Comparison of ENCODE assay signal across 16 mouse cellular contexts in genomic region chr4:83926195-83926731, GRCm38 (mm10).
DNase-seq lines count a peak whose midpoint lies in the region; ATAC-seq lines count a peak whose summit lies in the region.
"Had no signal": no experiment of that assay in that cellular context is flagged by ENCODE, and none has a peak within 500 bp of the region (broad histone marks: within the 10 kb centered on the region; RNA-seq: fewer than 3 reads in every experiment).

No protein-coding gene starts in this region.

- WGBS in hindbrain, embryonic 10.5 days: 27% methylated on average over 11 of the region's 11 CpGs
- 23% methylated on average over 11 of the region's 11 CpGs for WGBS in hindbrain, embryonic 12.5 days
- WGBS in neural tube, embryonic 15.5 days: 22% methylated on average over 11 of the region's 11 CpGs
- WGBS in limb, embryonic 15.5 days: 31% methylated on average over 11 of the region's 11 CpGs

- H3K4me3 ChIP-seq in hindbrain, embryonic 10.5 days: no peak overlapping the region
- no peak overlapping the region for H3K4me3 ChIP-seq in hindbrain, embryonic 12.5 days
- no peak overlapping the region for H3K4me3 ChIP-seq in neural tube, embryonic 15.5 days (replicated peaks)
- H3K4me3 ChIP-seq in limb, embryonic 15.5 days: no peak overlapping the region
- H3K4me3 ChIP-seq: embryonic facial prominence, embryonic 13.5 days; forebrain, embryonic 10.5 days; hindbrain, embryonic 13.5 days; lung, embryonic 15.5 days had no signal

- DNase-seq in hindbrain, embryonic 10.5 days (ENCODE audit: low spot score): peak; percentile 21
- DNase-seq in neural tube, embryonic 10.5 days (ENCODE audit: extremely low spot score, low spot score): peak; percentile 45
- DNase-seq in cerebellum, adult 8-10 months: no peak
- DNase-seq in frontal cortex, postnatal 36 days (ENCODE audit: low spot score in 2 of 2): no peak
- DNase-seq in layer of hippocampus, postnatal 14 days (ENCODE audit: low spot score in 2 of 2): no peak
- DNase-seq: adrenal gland, postnatal 25 days; kidney, adult 8-10 months; left cerebral cortex, postnatal 4 days; thymus, postnatal 14 days had no signal

- no peak for ATAC-seq in hindbrain, embryonic 12.5 days (ENCODE audit: low FRiP score)
- no peak for ATAC-seq in neural tube, embryonic 15.5 days (ENCODE audit: low FRiP score)
- ATAC-seq in limb, embryonic 15.5 days (ENCODE audit: insufficient number of reproducible peaks, low FRiP score, low TSS enrichment, low read depth): no peak

- H3K4me2 ChIP-seq in hindbrain, embryonic 12.5 days (replicated peaks): no peak overlapping the region
- no peak overlapping the region for H3K4me2 ChIP-seq in neural tube, embryonic 15.5 days
- H3K4me2 ChIP-seq in limb, embryonic 15.5 days: no peak overlapping the region
- H3K4me2 ChIP-seq: embryonic facial prominence, embryonic 13.5 days; hindbrain, embryonic 13.5 days; lung, embryonic 15.5 days had no signal

- H3K27me3 ChIP-seq in hindbrain, embryonic 10.5 days (ENCODE audit: insufficient read depth, poor library complexity, severe bottlenecking): no peaks in the 10 kb centered on the region
- 0 out of 2 replicates have a peak, but pooled peaks cover 2% of the 10 kb centered on the region for H3K27me3 ChIP-seq in hindbrain, embryonic 12.5 days
- H3K27me3 ChIP-seq in neural tube, embryonic 15.5 days (replicated peaks): no peaks in the 10 kb centered on the region
- H3K27me3 ChIP-seq in limb, embryonic 15.5 days: no peaks in the 10 kb centered on the region
- H3K27me3 ChIP-seq: embryonic facial prominence, embryonic 13.5 days; hindbrain, embryonic 13.5 days; lung, embryonic 15.5 days had no signal

- no peaks in the 10 kb centered on the region for H3K36me3 ChIP-seq in hindbrain, embryonic 10.5 days
- H3K36me3 ChIP-seq in hindbrain, embryonic 12.5 days: no peaks in the 10 kb centered on the region
- no peaks in the 10 kb centered on the region for H3K36me3 ChIP-seq in neural tube, embryonic 15.5 days
- H3K36me3 ChIP-seq in limb, embryonic 15.5 days: no peaks in the 10 kb centered on the region
- H3K36me3 ChIP-seq: embryonic facial prominence, embryonic 13.5 days; forebrain, embryonic 10.5 days; hindbrain, embryonic 13.5 days; lung, embryonic 15.5 days had no signal

- peak overlapping the region; percentile 66; the same call in 1 of the 2 replicates for H3K27ac ChIP-seq in hindbrain, embryonic 10.5 days
- no peak overlapping the region for H3K27ac ChIP-seq in hindbrain, embryonic 12.5 days
- no peak overlapping the region for H3K27ac ChIP-seq in neural tube, embryonic 15.5 days (replicated peaks)
- H3K27ac ChIP-seq in limb, embryonic 15.5 days: peak overlapping the region; percentile 68
- H3K27ac ChIP-seq: embryonic facial prominence, embryonic 13.5 days; forebrain, embryonic 10.5 days; hindbrain, embryonic 13.5 days; lung, embryonic 15.5 days had no signal

- no peak overlapping the region for H3K9ac ChIP-seq in hindbrain, embryonic 12.5 days
- H3K9ac ChIP-seq in neural tube, embryonic 15.5 days (replicated peaks): no peak overlapping the region
- no peak overlapping the region for H3K9ac ChIP-seq in limb, embryonic 15.5 days
- H3K9ac ChIP-seq: embryonic facial prominence, embryonic 13.5 days; hindbrain, embryonic 13.5 days; lung, embryonic 15.5 days had no signal

- H3K9me3 ChIP-seq in hindbrain, embryonic 10.5 days: peaks cover 4% of the 10 kb centered on the region; the same call in 1 of the 2 replicates
- H3K9me3 ChIP-seq in hindbrain, embryonic 12.5 days (replicated peaks): 0 out of 2 replicates have a peak, but pooled peaks cover 3% of the 10 kb centered on the region
- H3K9me3 ChIP-seq in neural tube, embryonic 15.5 days (replicated peaks): no peaks in the 10 kb centered on the region
- H3K9me3 ChIP-seq in limb, embryonic 15.5 days: no peaks in the 10 kb centered on the region
- H3K9me3 ChIP-seq: embryonic facial prominence, embryonic 13.5 days; hindbrain, embryonic 13.5 days; lung, embryonic 15.5 days had no signal

- peaks cover 12% of the 10 kb centered on the region for H3K4me1 ChIP-seq in hindbrain, embryonic 10.5 days (replicated peaks)
- peaks cover 5% of the 10 kb centered on the region; the same call in 1 of the 2 replicates for H3K4me1 ChIP-seq in hindbrain, embryonic 12.5 days
- H3K4me1 ChIP-seq in neural tube, embryonic 15.5 days: peaks cover 5% of the 10 kb centered on the region
- H3K4me1 ChIP-seq in limb, embryonic 15.5 days: peaks cover 7% of the 10 kb centered on the region

Comparison
In these comparisons a context has a peak if more than half of its experiments do, and no peak if none do; other contexts are left out.
1. H3K27ac ChIP-seq: peak in hindbrain, embryonic 10.5 days (single experiment) and limb, embryonic 15.5 days (single experiment); none in hindbrain, embryonic 12.5 days (single experiment) and neural tube, embryonic 15.5 days (single experiment).
2. DNase-seq: peak in hindbrain, embryonic 10.5 days (single experiment) and neural tube, embryonic 10.5 days (single experiment); none in cerebellum, adult 8-10 months (single experiment), frontal cortex, postnatal 36 days (0 of 2) and layer of hippocampus, postnatal 14 days (0 of 2).